Mouse (Mus musculus): ENCODE measurements around the gene Drc7.

DNA sequence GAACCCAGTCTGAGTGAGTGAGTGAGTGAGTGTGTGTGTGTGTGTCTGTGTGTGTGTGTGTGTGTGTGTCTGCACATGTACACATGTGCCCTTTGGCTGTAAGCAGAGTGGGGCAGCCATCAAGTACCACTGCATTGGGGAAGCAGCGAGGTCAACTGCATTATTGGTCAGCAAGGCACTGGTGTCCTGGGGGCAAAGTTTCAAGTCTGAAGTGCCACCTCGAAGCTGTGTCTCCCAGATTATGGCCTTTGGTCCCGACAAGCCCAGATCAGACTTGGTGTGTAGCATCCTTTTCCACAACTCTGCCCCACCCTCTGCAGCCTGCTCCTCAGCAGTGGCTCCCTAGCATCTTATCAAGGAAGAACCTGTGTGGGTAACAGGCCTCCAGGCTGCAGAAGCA is 57.7 kb downstream of the Drc7 start:
- TF ChIP-seq GATA1 (IDR thresholded peaks at IDR 0.05; ENCODE audit: low read length) (no peak), TAL1 (IDR thresholded peaks at IDR 0.05; ENCODE audit: low read length) (no peak)
